Mouse (Mus musculus) spleen, postnatal 4 days (tissue): Measurements from ENCODE around the gene Tmc5.

Source experiments
- DNase-seq, 2 experiments: peaks; one replicate each; pipeline ENCODE4 v3.0.0; 2022; ENCODE audit warnings: low spot score in 2 of 2

The Tmc5 gene

GRCm38 (mm10) chr7:118610721-118611120 lies 13.6 kb downstream of the Tmc5 start:
- DNase-seq: no peak

- no peak for DNase-seq
Measured at GRCm38 (mm10) chr7:118611185-118611749, 14.2 kb downstream of the Tmc5 start.

DNA sequence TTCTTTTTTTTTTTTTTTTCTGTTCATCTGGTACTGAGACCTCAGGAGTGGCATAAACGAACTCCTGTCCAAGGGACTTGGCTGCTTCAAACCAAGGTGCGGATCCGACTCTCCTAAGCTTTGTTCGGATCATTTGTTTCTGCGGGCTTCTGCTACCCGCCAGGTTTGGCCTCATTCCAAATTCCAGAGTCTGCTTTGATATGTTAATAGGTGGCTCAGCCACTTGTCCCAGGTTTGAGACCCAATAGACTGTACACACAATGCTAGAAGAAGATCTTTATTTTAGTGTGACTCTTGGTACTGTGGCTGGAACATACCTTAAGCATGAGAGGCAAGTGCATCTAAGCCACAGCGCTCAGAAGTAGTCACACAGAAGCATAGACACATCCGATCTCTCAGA lies 14.8 kb downstream of the Tmc5 start:
- DNase-seq: no peak

DNA sequence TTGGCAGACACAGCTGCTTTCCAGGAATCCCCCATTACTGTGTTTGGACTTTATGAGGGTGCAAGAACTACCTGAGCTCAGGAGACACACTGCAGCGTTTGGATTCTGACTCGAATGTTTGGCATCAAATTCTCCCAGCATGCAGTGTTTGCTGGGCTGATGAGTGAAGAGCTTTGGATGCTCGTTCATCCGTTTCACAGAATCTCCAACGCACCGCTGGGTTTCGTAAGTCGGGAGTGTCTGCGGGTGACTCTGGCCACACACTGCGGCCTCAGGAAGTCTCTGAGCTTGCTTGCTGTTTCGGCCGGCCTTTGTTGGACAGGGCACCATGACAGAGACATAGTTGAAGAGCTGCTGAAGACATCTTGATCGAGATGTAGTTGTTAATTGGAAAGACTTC lies 17.0 kb downstream of the Tmc5 start:
- DNase-seq: no peak

DNA sequence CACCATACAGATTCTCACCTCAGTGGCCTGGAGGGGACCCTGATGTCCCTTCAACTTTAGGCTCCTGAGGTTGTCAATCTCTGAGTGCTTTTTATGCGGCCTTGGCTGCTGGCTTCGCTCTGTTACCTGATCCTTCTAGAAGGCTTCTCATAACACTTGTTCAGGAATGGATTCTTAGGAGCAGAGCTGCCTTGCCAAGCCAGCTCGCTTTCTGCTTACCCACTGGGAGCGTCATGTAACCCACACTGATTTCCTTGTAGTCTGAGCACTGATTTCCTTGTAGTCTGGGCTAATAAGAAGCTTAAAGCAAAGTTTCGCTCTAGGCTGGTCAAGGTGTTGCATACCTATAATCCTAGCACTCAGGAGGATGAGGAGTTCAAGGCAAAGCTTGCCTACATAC lies 21.0 kb downstream of the Tmc5 start:
- DNase-seq: no peak

- no peak for DNase-seq
Measured at GRCm38 (mm10) chr7:118620243-118620906, 23.3 kb downstream of the Tmc5 start.

DNA sequence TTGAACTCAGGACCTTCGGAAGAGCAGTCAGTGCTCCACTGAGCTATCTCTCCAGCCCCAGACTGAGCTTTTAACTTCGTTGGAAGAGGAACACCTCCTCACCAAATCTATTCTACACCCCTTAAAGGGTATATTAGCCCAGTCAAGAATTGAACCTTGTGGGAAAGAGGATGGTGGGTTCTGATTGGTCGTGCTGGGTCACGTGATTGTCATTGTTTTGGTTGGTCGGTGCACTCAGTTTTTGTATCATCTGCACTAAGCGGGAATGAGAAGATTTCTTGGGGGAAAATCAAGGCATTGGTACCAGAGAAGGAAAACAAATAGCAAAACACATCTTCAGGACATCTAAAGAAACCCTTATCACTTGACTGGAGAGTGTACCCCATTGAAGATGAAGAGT lies 24.0 kb downstream of the Tmc5 start:
- no peak for DNase-seq

GRCm38 (mm10) chr7:118627550-118628298 lies 30.6 kb downstream of the Tmc5 start:
- DNase-seq: no peak

GRCm38 (mm10) chr7:118633094-118633493 lies 36.0 kb downstream of the Tmc5 start:
- no peak for DNase-seq

GRCm38 (mm10) chr7:118633951-118634350 lies 36.9 kb downstream of the Tmc5 start:
- DNase-seq: no peak

- DNase-seq: no peak
Measured at GRCm38 (mm10) chr7:118637466-118637865, 40.4 kb downstream of the Tmc5 start.

GRCm38 (mm10) chr7:118646237-118646636 lies 49.1 kb downstream of the Tmc5 start:
- no peak for DNase-seq

- DNase-seq: no peak
Measured at GRCm38 (mm10) chr7:118649328-118649727, 52.2 kb downstream of the Tmc5 start.

DNA sequence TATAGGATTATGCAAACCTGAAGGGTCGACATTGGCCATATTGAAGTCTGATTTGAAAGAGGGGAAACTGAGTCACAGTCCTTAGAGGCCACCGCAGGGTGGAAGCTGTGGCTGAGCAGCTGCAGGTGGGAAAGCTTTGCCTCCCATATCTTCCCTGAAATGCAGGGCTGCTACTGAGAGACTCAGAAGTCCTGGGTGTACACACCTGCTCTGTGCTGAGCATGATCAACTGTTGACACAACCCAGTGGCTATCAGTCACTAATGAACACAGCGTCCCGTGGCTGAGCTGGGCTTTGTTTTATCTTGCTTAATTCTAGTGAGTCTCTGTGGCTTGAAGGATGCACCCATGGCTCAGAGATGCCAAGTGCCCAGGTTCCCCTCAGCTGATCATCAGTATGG lies 53.0 kb downstream of the Tmc5 start:
- DNase-seq: no peak

- DNase-seq: no peak
Measured at GRCm38 (mm10) chr7:118650891-118651290, 53.8 kb downstream of the Tmc5 start.

GRCm38 (mm10) chr7:118652572-118653295 lies 55.6 kb downstream of the Tmc5 start:
- DNase-seq: no peak

DNA sequence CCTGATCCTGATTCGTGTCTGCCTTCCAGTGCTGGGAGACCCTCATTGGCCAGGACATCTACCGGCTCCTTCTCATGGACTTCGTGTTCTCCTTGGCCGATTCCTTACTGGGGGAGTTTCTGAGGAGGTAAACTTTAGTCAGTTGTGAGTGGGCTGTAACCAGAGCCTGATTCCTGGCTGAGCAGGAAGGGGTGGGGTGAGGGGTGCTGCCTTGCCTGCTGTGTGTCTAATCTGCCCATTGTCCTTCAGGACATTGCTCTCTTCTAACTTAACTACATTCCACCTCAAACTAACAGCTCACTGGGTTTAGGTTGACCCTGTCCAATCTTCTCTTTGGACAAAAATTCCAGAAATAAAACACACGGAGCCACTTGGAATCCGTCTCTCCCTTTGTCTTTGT lies 59.6 kb downstream of the Tmc5 start:
- no peak for DNase-seq

DNA sequence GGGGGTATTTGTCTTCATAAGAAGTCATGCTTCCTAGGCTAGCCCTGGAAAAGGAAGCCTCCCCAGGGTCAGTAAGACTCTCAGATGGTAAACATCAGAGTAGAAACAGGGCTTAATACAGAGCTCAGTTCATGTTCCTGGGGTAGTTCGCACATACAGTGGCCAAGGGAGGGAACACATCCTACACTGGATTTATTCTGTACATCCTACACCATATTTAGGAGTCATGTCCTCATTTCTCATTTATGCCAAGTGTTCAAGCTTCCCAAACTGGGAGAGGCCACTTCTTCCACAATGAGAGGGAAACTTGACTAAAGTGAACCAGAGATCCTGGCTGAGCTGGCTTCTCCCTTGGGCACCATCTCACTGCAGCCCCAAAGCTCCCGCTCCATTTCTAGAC lies 70.7 kb downstream of the Tmc5 start:
- no peak for DNase-seq

GRCm38 (mm10) chr7:118670142-118670541 lies 73.0 kb downstream of the Tmc5 start:
- DNase-seq: no peak

DNA sequence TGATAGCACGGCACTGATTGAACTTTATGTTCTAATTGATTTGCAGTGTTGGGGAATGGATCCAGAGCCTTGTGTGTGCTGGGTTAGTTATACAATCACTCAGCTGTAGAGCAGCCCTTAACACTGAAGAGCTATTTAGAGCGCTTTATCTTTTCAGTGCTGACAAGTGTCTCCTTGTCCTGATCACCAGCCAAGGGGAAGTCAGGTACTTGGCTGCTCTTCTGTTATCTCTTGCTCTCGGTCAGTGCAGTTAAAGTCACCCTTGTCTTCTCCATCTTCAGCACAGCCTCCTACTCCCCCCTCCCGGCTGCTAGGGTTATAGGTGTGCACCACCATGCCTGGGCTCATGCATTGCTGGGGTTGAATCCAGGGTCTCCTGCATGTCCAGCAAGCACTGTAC lies 79.7 kb downstream of the Tmc5 start:
- no peak for DNase-seq

GRCm38 (mm10) chr7:118688199-118688598 lies 91.1 kb downstream of the Tmc5 start:
- DNase-seq: peak; percentile 56 to 84

GRCm38 (mm10) chr7:118689088-118689487 lies 92.0 kb downstream of the Tmc5 start:
- no peak for DNase-seq

- DNase-seq: no peak
Measured at GRCm38 (mm10) chr7:118691287-118691686, 94.2 kb downstream of the Tmc5 start.
